Mouse (Mus musculus): Measurements from ENCODE around the gene Qser1.
"Not testable (repeated sequence)": the region's sequence is repeated elsewhere in the genome, so short reads cannot be mapped to it uniquely, and the experiment has no call there.

The Qser1 gene

GRCm38 (mm10) chr2:104816371-104816827 lies at the start of gene Qser1:
Gene Qser1, minus strand, starts transcription at chr2:104816760.
- DNase-seq = no peak

DNA sequence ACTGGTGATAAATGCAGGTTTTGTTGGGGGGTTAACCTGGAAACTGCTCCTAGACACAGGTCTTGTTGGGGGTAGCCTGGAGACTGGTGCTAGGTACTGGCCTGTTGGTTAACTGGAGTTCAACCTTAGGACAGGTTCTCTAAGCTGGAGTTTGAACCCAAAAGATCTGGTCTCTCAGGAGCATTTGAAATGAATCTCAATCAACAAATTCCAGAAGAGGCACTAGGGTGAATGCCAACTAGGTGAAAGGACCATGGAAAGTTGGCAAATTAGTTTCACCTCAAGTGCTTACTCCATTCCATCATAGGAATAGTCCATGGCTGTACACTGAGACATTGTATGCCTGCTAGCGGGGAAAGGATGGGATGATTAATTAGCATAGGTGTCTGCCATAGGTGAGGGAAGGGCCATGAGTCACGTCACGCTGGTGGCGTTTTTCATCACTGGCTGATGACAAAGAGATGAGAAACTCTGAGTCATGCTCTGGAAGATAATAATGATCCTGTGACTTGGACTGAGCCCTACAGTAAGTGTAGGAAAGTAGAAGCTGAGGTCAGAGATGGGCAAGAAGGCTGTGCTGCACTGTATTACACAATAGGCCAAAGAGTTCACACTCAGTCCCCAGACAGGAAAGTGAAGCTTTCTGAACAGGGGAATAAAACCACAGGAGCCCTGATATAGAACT lies 47.8 kb upstream of the Qser1 start:
- no peak for DNase-seq

DNA sequence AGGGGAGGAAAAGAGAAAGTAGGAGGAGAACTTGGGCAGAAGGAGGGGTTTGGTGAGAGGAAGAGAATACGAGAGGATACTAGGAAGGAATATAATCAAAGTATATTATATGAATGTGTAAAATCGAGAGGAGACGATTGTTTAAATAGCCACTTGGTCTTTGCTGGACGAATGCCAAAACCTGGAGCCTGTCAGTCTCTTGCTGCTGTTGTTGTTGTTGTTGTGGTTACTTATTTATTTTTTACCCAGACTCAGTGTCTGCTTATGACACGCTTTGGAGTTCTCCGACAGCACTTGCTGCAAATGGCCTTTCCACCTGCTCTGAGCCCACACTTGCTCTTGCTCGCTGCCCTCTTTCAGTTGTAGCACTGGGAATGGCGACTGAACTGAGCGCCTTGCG lies 43.9 kb upstream of the Qser1 start:
- no peak for DNase-seq

DNA sequence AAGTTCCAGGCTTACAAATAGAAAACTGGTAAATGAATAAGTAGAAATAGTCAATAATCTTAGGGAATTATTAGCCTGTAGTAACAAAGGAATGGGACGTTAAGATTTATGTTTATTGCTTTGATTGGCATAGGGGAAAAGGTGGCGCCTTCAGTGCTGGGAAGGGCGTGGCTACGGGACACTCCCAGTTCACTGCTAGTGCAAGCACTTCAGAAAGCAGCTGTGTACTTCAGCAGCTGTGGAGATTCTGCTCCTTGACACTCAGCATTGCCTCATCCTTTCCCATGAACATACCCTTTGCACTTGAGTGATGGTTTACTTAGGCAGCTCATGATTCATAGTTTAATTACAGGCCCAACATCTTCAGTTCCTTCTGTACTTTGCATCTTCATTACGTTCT lies 42.5 kb upstream of the Qser1 start:
- DNase-seq = no peak

DNA sequence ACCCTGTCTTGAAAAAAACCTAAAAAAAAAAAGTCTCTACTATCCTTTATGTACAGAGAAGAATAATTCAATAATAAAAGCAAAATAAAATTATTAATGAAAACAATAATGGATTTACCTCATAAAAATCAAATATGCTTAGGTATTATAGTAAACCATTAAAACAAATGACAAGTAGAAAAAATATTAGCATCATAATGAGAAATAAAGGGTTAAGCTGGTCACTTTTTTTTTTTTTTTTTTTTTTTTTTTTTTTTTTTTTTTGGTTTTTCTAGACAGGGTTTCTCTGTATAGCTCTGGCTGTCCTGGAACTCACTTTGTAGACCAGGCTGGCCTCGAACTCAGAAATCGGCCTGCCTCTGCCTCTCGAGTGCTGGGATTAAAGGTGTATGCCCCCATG lies 41.5 kb upstream of the Qser1 start:
- DNase-seq = not testable (repeated sequence)

DNA sequence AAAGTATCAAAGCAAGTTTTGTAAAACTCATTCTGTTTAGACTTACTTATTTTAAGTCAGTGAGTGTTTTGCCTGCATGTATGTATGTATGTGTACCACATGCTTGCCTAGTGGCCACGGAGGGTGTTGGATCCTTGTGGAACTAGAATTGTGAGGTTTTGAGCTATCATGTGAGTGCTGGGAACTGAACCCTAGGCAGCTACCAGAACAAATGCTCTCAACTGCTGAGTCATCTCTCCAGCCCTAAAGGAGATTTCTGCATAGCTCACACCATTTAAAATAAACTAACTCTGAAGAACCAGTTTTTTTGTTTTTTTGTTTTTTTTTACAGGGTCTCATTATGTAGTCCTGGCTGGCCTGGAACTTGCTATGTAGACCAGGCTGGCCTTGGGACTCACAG lies 39.7 kb upstream of the Qser1 start:
- no peak for DNase-seq

DNA sequence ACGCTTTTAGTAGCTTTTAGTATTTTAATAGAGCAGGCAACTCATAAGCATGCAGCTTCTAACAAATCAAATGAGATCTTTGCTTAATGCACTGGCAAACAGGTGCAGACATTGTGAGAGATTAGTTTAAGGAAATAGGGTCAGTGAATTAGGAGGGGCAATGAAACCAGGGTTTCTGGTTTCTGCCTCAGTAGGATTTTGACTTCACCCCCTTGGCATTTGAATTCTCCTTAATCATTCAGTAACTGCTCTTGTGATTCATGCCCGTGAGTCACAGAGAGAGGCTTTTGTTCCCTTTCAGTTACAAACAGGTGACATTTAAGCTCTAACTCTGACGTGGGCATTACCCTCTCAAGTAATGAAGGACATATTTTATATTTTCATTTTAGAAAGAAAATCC lies 39.2 kb upstream of the Qser1 start:
- no peak for DNase-seq

- DNase-seq = no peak
These were observed 38.3 kb upstream of the Qser1 start for GRCm38 (mm10) chr2:104854836-104855235.

- no peak for DNase-seq
These were observed 36.0 kb upstream of the Qser1 start for GRCm38 (mm10) chr2:104852546-104852945.

- DNase-seq = no peak
These were observed 35.1 kb upstream of the Qser1 start for GRCm38 (mm10) chr2:104851686-104852085.

- DNase-seq = no peak
These were observed 33.4 kb upstream of the Qser1 start for GRCm38 (mm10) chr2:104849991-104850359.

DNA sequence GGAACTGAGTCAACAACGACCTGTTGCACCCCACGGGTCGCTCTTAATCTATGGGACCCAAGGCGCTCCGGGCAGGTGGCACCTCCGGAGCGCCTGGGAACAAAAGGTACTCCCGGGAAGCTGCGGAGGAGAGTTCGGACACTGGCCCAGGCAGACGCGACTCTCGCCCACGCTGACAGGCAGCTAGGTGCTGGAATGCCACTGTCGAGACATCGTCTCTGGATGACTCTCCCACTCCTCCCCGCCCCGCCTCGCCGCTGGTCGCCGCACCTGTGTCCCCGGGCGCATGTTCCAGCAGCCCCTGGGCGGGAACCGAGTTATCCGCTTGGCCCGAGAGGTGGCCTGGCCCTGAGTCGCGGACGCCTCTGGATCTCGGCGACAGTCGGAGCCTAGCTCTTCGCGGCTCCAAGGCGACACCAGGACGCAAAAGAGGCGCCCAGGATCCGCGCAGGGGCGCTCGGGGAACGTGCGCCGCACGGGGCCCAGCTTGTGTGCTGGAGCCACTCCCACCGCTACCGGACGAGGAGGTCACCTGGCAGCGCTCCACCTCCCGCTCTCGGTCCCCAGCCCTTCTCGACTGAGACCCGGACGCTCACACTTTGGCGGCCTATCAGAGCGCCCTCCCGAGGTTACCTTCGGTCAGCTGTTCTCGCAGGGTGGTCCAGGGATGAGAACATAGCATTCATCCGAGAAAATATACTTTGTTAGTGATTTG lies 32.9 kb upstream of the Qser1 start, which contains the start of gene Prrg4:
Gene Prrg4, minus strand, starts transcription at position 601 of the 715 bp plus-strand sequence.
- DNase-seq = peak; percentile 71

GRCm38 (mm10) chr2:104848235-104849161 lies 31.9 kb upstream of the Qser1 start:
- DNase-seq = peak; percentile 40

DNA sequence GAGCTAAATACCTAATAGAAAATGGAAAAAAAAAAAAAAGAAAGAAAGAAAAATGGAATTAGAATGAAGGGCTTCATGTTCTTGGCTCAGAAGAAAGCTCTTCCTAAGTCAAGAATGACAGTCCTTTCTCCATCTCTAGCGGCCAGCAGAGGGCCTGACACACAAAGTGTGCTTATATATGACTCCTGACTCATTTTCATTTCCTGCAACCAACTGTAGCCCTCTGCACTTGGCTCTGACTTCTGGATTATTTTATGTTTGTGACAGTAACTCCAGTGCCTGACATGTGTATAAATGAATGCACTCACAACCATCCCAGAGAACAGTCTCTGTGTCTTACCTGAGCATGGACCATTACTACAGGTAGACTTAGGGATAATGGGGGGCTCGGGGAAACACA lies 31.1 kb upstream of the Qser1 start:
- DNase-seq = peak; percentile 40

DNA sequence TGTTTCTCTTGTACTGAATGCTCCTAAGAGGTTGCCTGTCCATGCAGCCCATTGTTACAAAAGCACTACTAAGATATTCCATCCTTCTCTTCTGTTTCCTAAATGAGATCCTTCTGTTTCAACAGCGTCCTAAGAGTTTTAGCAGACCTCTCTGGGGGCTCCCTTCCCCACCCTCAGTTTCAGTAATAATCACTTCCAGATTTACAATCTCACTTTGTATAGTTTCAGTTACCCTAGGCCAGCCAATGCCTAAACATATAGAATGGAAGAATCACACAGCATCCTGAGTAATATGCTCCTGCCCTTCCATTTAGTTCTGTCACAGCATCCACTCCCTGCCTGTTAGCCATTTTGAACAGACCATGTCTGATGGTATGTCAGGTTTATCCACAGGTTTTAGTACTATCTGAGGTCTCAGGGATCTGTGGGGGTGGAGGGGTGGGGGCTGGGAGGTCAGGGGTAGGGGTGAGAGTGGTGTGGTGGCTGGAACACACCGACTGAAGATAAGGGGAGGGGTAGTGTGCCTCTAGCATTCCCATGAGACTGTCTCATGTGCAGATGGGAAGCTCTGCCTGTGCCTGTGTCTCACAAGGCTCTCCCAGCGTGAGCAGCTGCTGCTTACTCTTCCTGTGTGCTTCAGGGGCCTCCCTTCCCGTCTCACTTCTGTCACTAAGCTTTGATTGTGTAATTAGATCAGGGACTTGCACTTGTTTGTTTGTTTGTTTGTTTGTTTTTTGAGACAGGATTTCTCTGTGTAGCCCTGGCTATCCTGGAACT lies 30.3 kb upstream of the Qser1 start:
- DNase-seq = no peak

DNA sequence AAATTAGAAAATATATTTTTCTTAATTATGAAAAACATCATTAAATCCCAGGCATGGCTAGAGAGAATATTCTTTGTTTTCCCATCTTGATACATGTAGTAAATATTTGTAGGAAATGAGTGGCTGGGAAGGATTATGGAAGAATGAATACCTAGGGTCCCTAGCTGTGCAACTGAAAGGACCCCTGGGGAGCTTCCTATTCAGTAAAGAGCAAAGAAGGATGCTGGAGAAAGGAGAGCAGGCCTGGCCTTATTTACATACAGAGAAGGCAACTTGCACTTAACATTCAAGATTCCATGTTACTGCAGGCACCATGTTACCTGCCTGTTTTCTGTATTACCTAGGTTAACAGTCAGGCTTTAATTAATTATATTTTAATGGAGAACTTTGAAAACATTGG lies 26.0 kb upstream of the Qser1 start:
- DNase-seq = no peak

DNA sequence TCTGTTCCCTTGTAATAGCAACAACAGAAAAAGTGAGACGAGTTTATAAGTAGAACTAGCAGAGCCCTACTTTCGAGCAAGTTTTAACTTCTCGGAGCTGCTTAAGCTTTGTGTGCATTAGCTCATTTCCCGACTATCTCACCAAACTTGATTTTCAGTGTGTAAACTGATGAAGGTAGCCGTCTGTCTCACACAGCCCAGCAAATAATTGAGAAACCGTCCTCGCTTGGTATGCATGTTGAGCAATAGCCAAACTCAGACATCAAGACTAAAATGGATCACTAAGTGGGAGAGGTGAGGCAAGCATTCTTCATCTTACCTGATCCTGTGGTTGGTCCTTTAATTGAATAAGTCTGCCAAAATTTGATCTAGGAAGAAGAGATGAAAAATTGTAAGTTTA lies 25.2 kb upstream of the Qser1 start:
- DNase-seq = no peak

DNA sequence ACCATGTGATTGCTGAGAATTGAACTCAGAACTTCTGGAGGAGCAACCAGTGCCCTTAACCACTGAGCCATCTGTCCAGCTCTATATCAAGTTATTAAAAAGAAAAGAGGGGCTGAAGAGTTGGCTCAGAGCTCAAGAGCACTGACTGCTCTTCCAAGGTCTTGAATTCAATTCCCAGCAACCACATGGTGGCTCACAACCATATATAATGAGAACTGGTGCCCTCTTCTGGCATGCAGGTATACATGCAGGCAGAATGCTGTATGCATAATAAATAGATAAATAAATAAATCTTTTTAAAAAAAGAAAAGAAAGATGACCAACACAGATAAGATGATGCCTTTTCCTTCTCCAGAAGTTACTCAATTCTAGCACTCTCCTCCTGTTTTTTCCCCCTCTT lies 24.4 kb upstream of the Qser1 start:
- DNase-seq = no peak

GRCm38 (mm10) chr2:104832486-104832885 lies 15.9 kb upstream of the Qser1 start:
- no peak for DNase-seq

- no peak for DNase-seq
These were observed 9.6 kb upstream of the Qser1 start for GRCm38 (mm10) chr2:104826191-104826590.

DNA sequence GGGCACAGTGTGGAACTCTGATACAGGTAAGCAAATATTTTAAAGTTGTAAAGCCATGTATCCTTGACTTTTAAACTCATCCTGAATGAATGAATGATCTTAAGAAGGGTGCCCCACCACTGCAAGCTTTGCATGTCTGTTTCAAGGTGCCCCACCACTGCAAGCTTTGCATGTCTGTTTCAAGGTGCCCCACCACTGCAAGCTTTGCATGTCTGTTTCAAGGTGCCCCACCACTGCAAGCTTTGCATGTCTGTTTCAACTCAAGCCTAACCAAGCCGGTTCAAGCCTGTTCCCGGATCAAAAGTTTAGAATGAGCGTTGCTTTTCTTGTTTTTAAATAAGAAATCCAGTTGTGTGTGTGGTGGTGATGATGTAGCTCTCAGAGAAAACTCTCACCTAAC lies 2.2 kb upstream of the Qser1 start:
- not testable (repeated sequence) for DNase-seq

- peak; percentile 9 for DNase-seq
These were observed 1.2 kb upstream of the Qser1 start for GRCm38 (mm10) chr2:104817555-104818330.
